21 mouse cellular contexts compared by ENCODE assay signal in the genomic region with DNA sequence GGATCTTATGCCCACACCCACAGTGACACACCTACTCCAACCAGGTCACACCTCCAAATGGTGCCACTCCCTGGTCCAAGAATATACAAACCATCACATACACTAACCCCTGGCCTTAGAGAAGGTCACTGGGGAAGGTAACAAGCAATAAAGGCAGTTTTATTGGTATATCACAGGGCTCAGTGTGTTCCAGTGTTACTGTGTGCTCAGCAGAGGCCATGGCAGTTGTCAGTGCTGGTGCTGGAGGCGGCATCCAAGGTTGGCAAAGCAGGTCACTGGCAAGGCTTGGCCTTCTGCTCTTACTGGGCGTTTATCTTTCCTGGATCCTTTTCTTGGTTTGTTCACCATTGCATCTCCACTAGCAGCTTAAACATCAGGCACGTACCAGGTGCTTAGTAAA.
DNase-seq lines count a peak whose midpoint lies in the region; ATAC-seq and TF ChIP-seq lines count a peak whose summit lies in the region.
"Had no signal": no experiment of that assay in that cellular context is flagged by ENCODE, and none has a peak within 500 bp of the region (broad histone marks: within the 10 kb centered on the region; RNA-seq: fewer than 3 reads in every experiment).

No protein-coding gene starts in this region.

- intact Hi-C loops in gastrocnemius, adult 2 months (cut with DNase I), result no loop called here
- intact Hi-C loops in gastrocnemius, postnatal 36 days (cut with DNase I), result no loop called here

- H3K4me2 ChIP-seq in intestine, embryonic 16.5 days (ENCODE audit: low read depth, low read length), result no peak overlapping the region
- H3K4me2 ChIP-seq: embryonic facial prominence, embryonic 13.5 days; forebrain, embryonic 12.5 days; heart, embryonic 13.5 days; hindbrain, embryonic 12.5 days had no signal

- WGBS in intestine, embryonic 16.5 days, result 82% methylated on average over 3 of the region's 3 CpGs
- WGBS in small intestine, adult 2 months, result 70% methylated on average over 3 of the region's 3 CpGs

- peak overlapping the region; percentile 65 for H3K27ac ChIP-seq in gastrocnemius, adult 2 months
- 0 out of 2 replicates have a peak overlapping the region, but pooled peaks have one; percentile 6 for H3K27ac ChIP-seq in layer of hippocampus, adult 2 months
- H3K27ac ChIP-seq in intestine, embryonic 16.5 days (ENCODE audit: low read length), result no peak overlapping the region
- 0 out of 2 replicates have a peak overlapping the region, but pooled peaks have one; percentile 10 for H3K27ac ChIP-seq in small intestine, adult 2 months (ENCODE audit: insufficient read depth, low read depth, low read length)
- H3K27ac ChIP-seq: embryonic facial prominence, embryonic 13.5 days; forebrain, embryonic 12.5 days; hindbrain, embryonic 12.5 days had no signal

- no peak for TF ChIP-seq POLR2A in small intestine, adult 2 months (IDR thresholded peaks at IDR 0.05; ENCODE audit: low read depth, low read length)

- H3K4me3 ChIP-seq in gastrocnemius, adult 2 months, result no peak overlapping the region
- H3K4me3 ChIP-seq in layer of hippocampus, adult 2 months, result no peak overlapping the region
- H3K4me3 ChIP-seq in intestine, embryonic 16.5 days (ENCODE audit: low read length), result no peak overlapping the region
- no peak overlapping the region for H3K4me3 ChIP-seq in small intestine, adult 2 months (ENCODE audit: low read depth, low read length)
- H3K4me3 ChIP-seq: embryonic facial prominence, embryonic 13.5 days; forebrain, embryonic 12.5 days; heart, adult 2 months; heart, embryonic 13.5 days; hindbrain, embryonic 12.5 days had no signal

- no peaks in the 10 kb centered on the region for H3K36me3 ChIP-seq in intestine, embryonic 16.5 days (ENCODE audit: control insufficient read depth, insufficient read depth, low read length)
- H3K36me3 ChIP-seq in small intestine, adult 2 months (ENCODE audit: control insufficient read depth, insufficient read depth, low read length), result peaks cover 14% of the 10 kb centered on the region

- no peaks in the 10 kb centered on the region for H3K9me3 ChIP-seq in intestine, embryonic 16.5 days (ENCODE audit: control insufficient read depth, low read length)
- H3K9me3 ChIP-seq: embryonic facial prominence, embryonic 13.5 days; heart, embryonic 13.5 days had no signal

- H3K27me3 ChIP-seq in intestine, embryonic 16.5 days (replicated peaks; ENCODE audit: control insufficient read depth, insufficient read depth, low read length), result no peaks in the 10 kb centered on the region
- no peaks in the 10 kb centered on the region for H3K27me3 ChIP-seq in small intestine, adult 2 months (ENCODE audit: control insufficient read depth, insufficient read depth, low read length)
- H3K27me3 ChIP-seq: CH12.LX; embryonic facial prominence, embryonic 13.5 days; forebrain, embryonic 12.5 days; heart, embryonic 13.5 days; hindbrain, embryonic 12.5 days; Patski had no signal

- H3K4me1 ChIP-seq in intestine, embryonic 16.5 days (ENCODE audit: control insufficient read depth, insufficient read depth, low read length), result peaks cover 31% of the 10 kb centered on the region
- H3K4me1 ChIP-seq in small intestine, adult 2 months (ENCODE audit: control insufficient read depth, insufficient read depth, insufficient read length, low read length), result peaks cover 25% of the 10 kb centered on the region

- no peak for TF ChIP-seq CTCF in gastrocnemius, adult 2 months (IDR thresholded peaks at IDR 0.05)
- no peak for TF ChIP-seq CTCF in layer of hippocampus, adult 2 months (conservative IDR thresholded peaks at IDR 0.05)
- TF ChIP-seq CTCF in small intestine, adult 2 months (IDR thresholded peaks at IDR 0.05; ENCODE audit: extremely low read depth, insufficient read length, insufficient replicate concordance, low read depth, low read length), result no peak

- no peak overlapping the region for H3K9ac ChIP-seq in intestine, embryonic 16.5 days (ENCODE audit: low read depth, low read length)
- H3K9ac ChIP-seq: embryonic facial prominence, embryonic 13.5 days; forebrain, embryonic 12.5 days; heart, embryonic 13.5 days; hindbrain, embryonic 12.5 days had no signal

- no peak for DNase-seq in gastrocnemius, adult 2 months
- no peak for DNase-seq in gastrocnemius, postnatal 36 days
- DNase-seq in layer of hippocampus, adult 2 months (ENCODE audit: low spot score in 2 of 2), result no peak
- DNase-seq in layer of hippocampus, postnatal 25 days (ENCODE audit: extremely low spot score in 1 of 2, low spot score in 1 of 2), result no peak
- DNase-seq: cerebellum, adult 11 months; cerebellum, adult 8-10 months; cerebellum, postnatal 36 days; gastrocnemius, postnatal 25 days; kidney, adult 11 months had no signal

- ATAC-seq in intestine, embryonic 16.5 days, result peak; percentile 58
- ATAC-seq in granulocyte monocyte progenitor cell, adult 5-6 weeks (replicated peaks; ENCODE audit: poor library complexity, severe bottlenecking), result no peak
- ATAC-seq: activated CD4-positive, CD25-positive, alpha-beta regulatory T cell, adult 4 months; forebrain, embryonic 16.5 days; Patski had no signal
